Mouse (Mus musculus): ENCODE results near the gene Zswim9.

Zswim9 gene

GRCm38 (mm10) chr7:13264396-13264795, 14.1 kb downstream of the Zswim9 start:
- no peak for DNase-seq

GRCm38 (mm10) chr7:13263851-13264250, 14.7 kb downstream of the Zswim9 start:
- no peak for DNase-seq

- DNase-seq, result no peak
Observed at GRCm38 (mm10) chr7:13260746-13261700, 17.5 kb downstream of the Zswim9 start.

GRCm38 (mm10) chr7:13212720-13213119, 65.8 kb downstream of the Zswim9 start, which contains the start of gene Vmn1r89:
Gene Vmn1r89, plus strand, starts transcription at chr7:13213020.
- DNase-seq, result no peak

All from kidney, postnatal 10 days (tissue).